Mouse (Mus musculus) kidney, postnatal 0 days (tissue): ENCODE results near the gene Mustn1. TPM values are rescaled to one million over a fixed set of nuclear protein-coding genes. Genes with fewer than 3 reads are reported as not detected.

Experiments
- ATAC-seq: fragments of 200-750 bp; cut with Nextera tagmentation; replicated peaks from 2 replicates; pipeline ENCODE4 v1.8.0; 2017; ENCODE audit warnings: low read depth, moderate number of reproducible peaks, moderate TSS enrichment, moderate library complexity; ENCODE audit not compliant: low FRiP score
- DNase-seq: peaks from one replicate; pipeline ENCODE4 v3.0.0-alpha.2; 2016; ENCODE audit warnings: low spot score
- H3K27ac ChIP-seq: fragments of 300-500 bp; sonication (generic); 2 replicates; pipeline ENCODE4 v1.5.1; 2014; ENCODE audit warnings: mild to moderate bottlenecking
- H3K27me3 ChIP-seq: fragments of 300-500 bp; sonication (generic); 2 replicates; pipeline ENCODE4 v1.6.1; 2014; ENCODE audit warnings: low read length, mixed read lengths; ENCODE audit not compliant: insufficient read depth
- H3K36me3 ChIP-seq: fragments of 300-500 bp; sonication (generic); 2 replicates; pipeline ENCODE4 v1.6.1; 2014; ENCODE audit warnings: low read length, mixed read lengths; ENCODE audit not compliant: insufficient read depth
- H3K4me1 ChIP-seq: fragments of 300-500 bp; sonication (generic); replicated peaks from 2 replicates; pipeline ENCODE4 v1.6.1; 2014; ENCODE audit warnings: antibody characterized with exemption, low read length, mixed read lengths; ENCODE audit not compliant: insufficient read depth
- H3K4me2 ChIP-seq: fragments of 300-500 bp; sonication (generic); 2 replicates; pipeline ENCODE4 v1.6.1; 2014; ENCODE audit warnings: mild to moderate bottlenecking, low read length, moderate library complexity, mixed read lengths
- H3K4me3 ChIP-seq: fragments of 300-500 bp; sonication (generic); replicated peaks from 2 replicates; pipeline ENCODE4 v1.5.1; 2014; ENCODE audit warnings: low read depth, low read length
- H3K9ac ChIP-seq: fragments of 300-500 bp; sonication (generic); 2 replicates; pipeline ENCODE4 v1.6.1; 2014; ENCODE audit warnings: low read depth, low read length
- H3K9me3 ChIP-seq: fragments of 300-500 bp; sonication (generic); replicated peaks from 2 replicates; pipeline ENCODE4 v1.6.1; 2016; ENCODE audit warnings: low read length, inconsistent platforms, mixed read lengths
- CTCF ChIP-seq: IDR thresholded peaks from 2 replicates; pipeline ENCODE4 v1.5.1; 2016; ENCODE audit warnings: antibody characterized with exemption, low read depth, mild to moderate bottlenecking, moderate library complexity
- WGBS: fragments of 180-500 bp; shearing (Covaris S2); extraction: QIAGEN DNeasy Blood & Tissue Kit; methylation state at CpG from one replicate; pipeline ENCODE4 v1.1.7; 2014; 5-methylcytosine and 5-hydroxymethylcytosine counted together
- polyA plus RNA-seq: library from polyadenylated mRNA; unstranded; fragments of >200 nt; fragmentation: Nextera tagmentation; extraction: Ambion mirVana; gene quantifications from 2 replicates; pipeline ENCODE4 v1.2.1, GENCODE M21; 2015

Gene Mustn1
- polyA plus RNA-seq, 1 experiment from 2014 or later = 8.1 TPM

GRCm38 (mm10) chr14:30876451-30876850, 2.5 kb upstream of the Mustn1 start:
- 81% methylated on average over 10 of the region's 10 CpGs for WGBS

GRCm38 (mm10) chr14:30877827-30878226, 1.2 kb upstream of the Mustn1 start:
- no peak for ATAC-seq
- H3K27me3 ChIP-seq = no peaks in the 10 kb centered on the region
- no peak overlapping the region for H3K4me3 ChIP-seq
- peaks cover 11% of the 10 kb centered on the region; the same call in 1 of the 2 replicates for H3K36me3 ChIP-seq
- WGBS = 94% methylated on average over 3 of the region's 3 CpGs
- H3K4me1 ChIP-seq = peaks cover 25% of the 10 kb centered on the region
- no peak for TF ChIP-seq CTCF
- H3K27ac ChIP-seq = no peak overlapping the region
- no peaks in the 10 kb centered on the region for H3K9me3 ChIP-seq
- no peak overlapping the region for H3K4me2 ChIP-seq
- DNase-seq = no peak
- no peak overlapping the region for H3K9ac ChIP-seq

More at GRCm38 (mm10) chr14:30876451-30876850, 2.5 kb upstream of the Mustn1 start:
- Histone ChIP-seq H3K9me3 (no peaks in the 10 kb centered on the region), H3K27ac (peak overlapping the region; percentile 79), H3K9ac (0 out of 2 replicates have a peak overlapping the region, but pooled peaks have one; percentile 4), H3K36me3 (peaks cover 13% of the 10 kb centered on the region; the same call in 1 of the 2 replicates), H3K27me3 (no peaks in the 10 kb centered on the region), H3K4me3 (no peak overlapping the region), H3K4me2 (no peak overlapping the region), H3K4me1 (peaks cover 25% of the 10 kb centered on the region)
- DNase-seq = no peak
- TF ChIP-seq CTCF = no peak
- no peak for ATAC-seq

GRCm38 (mm10) chr14:30879794-30880193, 794 bp downstream of the Mustn1 start:
- Histone ChIP-seq H3K4me1 (peaks cover 17% of the 10 kb centered on the region), H3K4me2 (no peak overlapping the region), H3K4me3 (no peak overlapping the region), H3K9ac (no peak overlapping the region), H3K27me3 (no peaks in the 10 kb centered on the region), H3K9me3 (no peaks in the 10 kb centered on the region), H3K27ac (0 out of 2 replicates have a peak overlapping the region, but pooled peaks have one; percentile 36), H3K36me3 (peaks cover 3% of the 10 kb centered on the region; the same call in 1 of the 2 replicates)
- DNase-seq (peak; percentile 44), ATAC-seq (no peak)
- TF ChIP-seq CTCF = no peak
- WGBS = 53% methylated on average over 9 of the region's 9 CpGs

GRCm38 (mm10) chr14:30880251-30880650, 1.3 kb downstream of the Mustn1 start:
- no peaks in the 10 kb centered on the region for H3K27me3 ChIP-seq
- H3K27ac ChIP-seq = no peak overlapping the region
- no peak for DNase-seq
- no peak overlapping the region for H3K4me3 ChIP-seq
- no peak for ATAC-seq
- H3K4me2 ChIP-seq = no peak overlapping the region
- 60% methylated on average over 8 of the region's 8 CpGs for WGBS
- H3K9me3 ChIP-seq = no peaks in the 10 kb centered on the region
- TF ChIP-seq CTCF = no peak
- H3K36me3 ChIP-seq = peaks cover 2% of the 10 kb centered on the region; the same call in 1 of the 2 replicates
- peaks cover 14% of the 10 kb centered on the region for H3K4me1 ChIP-seq
- no peak overlapping the region for H3K9ac ChIP-seq

GRCm38 (mm10) chr14:30880811-30881717, 2.1 kb downstream of the Mustn1 start:
- no peak overlapping the region for H3K9ac ChIP-seq
- H3K9me3 ChIP-seq = no peaks in the 10 kb centered on the region
- 82% methylated on average over 17 of the region's 17 CpGs for WGBS
- TF ChIP-seq CTCF = peak; percentile 82
- H3K4me2 ChIP-seq = no peak overlapping the region
- H3K27ac ChIP-seq = no peak overlapping the region
- H3K4me3 ChIP-seq = no peak overlapping the region
- ATAC-seq (no peak), DNase-seq (peak; percentile 71)
- H3K27me3 ChIP-seq = no peaks in the 10 kb centered on the region
- H3K36me3 ChIP-seq = no peaks in the 10 kb centered on the region
- peaks cover 6% of the 10 kb centered on the region for H3K4me1 ChIP-seq

- Histone ChIP-seq H3K4me2 (no peak overlapping the region), H3K27me3 (no peaks in the 10 kb centered on the region), H3K4me1 (no peaks in the 10 kb centered on the region; the same call in 1 of the 2 replicates), H3K4me3 (no peak overlapping the region), H3K36me3 (no peaks in the 10 kb centered on the region), H3K9ac (no peak overlapping the region), H3K27ac (no peak overlapping the region), H3K9me3 (no peaks in the 10 kb centered on the region)
- no peak for ATAC-seq
- no peak for TF ChIP-seq CTCF
- 86% methylated on average over 3 of the region's 3 CpGs for WGBS
- DNase-seq = no peak
Observed at GRCm38 (mm10) chr14:30881718-30882108, 2.7 kb downstream of the Mustn1 start.
